Mouse (Mus musculus): ENCODE data around the gene D430041D05Rik.

The D430041D05Rik gene

DNA sequence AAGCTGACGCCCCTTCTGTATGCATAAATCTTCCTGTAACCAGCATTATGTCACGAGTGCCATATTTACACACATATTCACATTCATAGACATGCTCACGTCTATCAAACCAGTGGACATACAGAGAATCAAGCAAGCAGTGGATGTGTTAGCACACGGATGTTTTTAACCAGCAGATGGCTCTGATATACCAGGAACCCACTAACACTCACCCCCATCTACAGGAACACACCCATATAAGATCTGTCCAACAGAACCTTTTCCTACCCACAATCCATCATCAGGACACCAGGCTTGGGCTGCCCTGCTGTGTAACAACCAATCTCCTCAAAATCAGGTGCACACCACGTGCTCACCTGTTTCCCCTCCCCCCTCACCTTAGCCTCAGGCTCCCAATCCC lies 76.9 kb downstream of the D430041D05Rik start:
- no peak for DNase-seq

DNA sequence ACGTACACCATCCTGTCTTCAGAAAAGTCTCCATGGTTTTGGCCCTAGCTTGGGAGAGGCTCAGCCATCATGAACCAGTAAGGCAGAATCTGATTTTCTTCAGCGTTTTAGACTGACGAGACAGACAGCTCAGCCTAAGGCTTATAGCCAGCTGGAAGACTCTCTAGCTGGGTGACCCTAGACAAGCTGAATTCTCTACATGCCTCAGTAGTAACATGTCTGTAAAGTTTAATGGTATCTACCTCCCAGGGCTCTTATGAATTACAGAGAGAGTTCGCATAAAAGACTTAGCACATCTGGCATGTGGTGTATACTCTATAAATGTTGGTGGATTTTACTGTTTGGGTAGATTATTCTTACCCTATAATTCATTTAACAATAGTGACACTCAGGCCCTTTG lies 78.1 kb downstream of the D430041D05Rik start:
- no peak for DNase-seq

DNA sequence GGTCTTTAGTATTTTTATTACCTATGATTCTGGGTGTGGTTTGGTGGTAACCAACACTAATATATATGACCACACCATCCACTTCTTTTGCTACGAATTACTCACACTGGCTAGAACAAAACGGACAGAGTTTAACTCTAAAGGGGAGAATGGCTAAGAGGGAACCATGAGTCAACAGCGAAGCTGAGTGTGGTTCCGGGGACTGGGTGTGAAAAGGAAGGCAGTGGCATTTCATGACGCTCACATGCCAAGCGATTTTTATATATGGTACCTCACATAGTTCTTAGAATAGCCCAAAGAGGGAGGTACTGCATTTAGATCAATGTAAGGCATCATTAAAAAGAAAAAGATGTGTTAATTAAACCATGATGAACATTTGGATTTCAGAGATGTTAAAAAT lies 79.6 kb downstream of the D430041D05Rik start:
- no peak for DNase-seq

DNA sequence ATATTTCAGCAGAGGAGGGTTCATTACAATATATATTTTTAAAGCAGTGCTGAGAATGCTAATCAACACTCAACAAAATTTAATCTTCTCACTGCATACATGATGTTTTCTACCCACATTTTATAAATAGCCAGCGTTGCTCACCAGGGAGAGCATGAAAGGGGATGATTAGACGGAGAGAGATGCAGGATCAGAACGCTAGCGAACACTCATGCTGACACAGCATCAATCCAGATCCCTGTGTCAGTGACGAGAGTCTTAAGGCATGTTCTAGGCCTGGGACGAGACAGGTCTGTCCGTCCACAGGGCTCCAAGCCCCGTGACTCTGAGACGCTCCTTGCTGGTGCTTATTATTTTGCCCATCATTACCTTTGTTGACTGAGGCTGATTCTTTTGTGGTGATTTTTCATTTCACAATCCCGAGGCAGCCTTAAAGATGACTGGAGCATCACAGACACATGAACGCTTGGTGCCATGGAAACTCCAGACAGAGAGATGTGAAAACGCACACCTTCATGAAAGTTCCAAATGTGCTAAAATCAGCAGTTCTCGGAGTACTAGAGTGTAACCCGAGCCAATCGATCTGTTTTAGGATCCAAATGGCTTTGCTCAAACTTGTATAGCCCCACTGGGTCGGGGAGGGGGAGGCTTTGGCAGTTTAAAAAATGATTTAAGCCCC lies 83.6 kb downstream of the D430041D05Rik start:
- no peak for DNase-seq

DNA sequence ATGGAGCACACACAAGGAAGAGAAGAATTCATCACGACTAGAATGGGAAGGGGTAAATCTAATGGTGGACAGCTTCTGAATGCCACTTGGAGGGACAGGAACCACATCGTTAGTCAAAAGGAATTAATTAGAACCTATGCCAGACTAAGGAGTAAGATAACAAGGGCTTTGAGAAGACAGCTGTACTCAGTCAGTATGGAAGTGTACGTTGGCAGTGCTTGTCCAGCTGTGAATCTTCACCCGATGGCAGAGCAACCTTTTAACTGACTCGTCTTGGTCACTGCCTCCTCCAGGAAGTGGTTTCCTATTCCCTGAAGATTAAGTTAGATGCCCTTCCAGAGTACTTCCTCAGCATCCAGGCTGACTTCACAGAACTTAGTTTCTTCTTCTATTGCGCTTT lies 87.0 kb downstream of the D430041D05Rik start:
- no peak for DNase-seq

DNA sequence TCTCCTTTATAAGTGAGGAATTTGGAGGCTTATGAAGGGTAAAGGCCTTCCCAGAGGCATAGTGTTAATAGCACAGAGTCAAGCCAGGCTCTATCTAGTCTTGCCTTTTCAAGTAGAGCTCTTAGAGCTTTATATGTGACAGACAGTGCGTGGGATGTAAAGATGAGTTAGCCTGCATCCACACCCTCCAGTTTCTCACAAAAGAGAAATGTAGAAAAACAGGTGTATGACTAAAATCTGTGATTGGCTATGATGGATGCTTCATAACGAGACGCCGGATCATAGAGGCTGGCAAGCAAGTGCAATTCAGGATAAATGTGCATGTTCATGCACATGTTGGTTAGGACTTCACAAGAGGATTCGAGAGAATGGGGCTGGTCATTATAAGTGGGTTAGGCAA lies 87.5 kb downstream of the D430041D05Rik start:
- no peak for DNase-seq

DNA sequence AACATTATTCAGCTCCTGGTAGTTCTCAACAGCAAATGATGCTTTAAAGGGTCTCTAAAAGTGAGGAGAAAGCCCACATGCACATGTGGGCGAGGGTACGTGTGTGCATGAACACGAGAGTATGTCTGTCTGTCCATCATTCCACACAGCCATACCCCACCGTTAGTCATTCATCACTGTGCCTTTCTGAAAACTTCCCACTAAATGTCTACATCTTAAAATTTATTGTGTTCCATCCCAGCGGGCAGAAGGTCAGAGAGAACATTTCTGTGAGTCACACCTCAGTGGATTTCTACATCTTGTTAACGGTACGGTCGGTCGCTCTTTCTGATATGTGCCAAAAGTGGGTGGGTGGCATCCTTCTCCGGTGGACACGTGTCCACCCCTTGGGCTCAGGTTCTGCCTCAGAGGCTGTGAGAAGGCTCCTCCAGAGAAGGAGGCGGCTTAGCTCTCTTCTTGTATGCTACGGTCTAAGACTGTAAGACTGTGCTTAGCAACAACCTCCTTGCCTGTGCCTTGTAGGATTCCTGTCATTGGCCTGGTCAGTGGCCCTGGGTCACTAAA lies 90.7 kb downstream of the D430041D05Rik start:
- no peak for DNase-seq

DNA sequence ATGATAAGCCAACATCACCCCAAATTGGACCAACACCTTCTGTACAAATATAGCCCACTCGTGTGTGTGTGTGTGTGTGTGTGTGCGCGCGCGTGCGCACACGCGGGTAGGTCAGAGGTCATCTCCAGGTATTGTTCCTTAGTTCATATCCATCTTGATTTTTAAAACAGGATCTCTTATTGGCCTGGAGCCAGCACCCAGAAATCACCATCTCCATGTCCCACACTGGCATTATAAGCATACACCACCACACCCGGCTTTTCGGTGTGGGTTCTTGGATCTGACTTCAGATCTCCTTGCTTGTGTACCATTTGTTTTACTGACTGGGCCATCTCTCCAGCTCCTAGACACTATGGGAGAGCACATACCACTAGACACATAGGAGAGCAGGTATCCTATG lies 91.4 kb downstream of the D430041D05Rik start:
- no peak for DNase-seq

DNA sequence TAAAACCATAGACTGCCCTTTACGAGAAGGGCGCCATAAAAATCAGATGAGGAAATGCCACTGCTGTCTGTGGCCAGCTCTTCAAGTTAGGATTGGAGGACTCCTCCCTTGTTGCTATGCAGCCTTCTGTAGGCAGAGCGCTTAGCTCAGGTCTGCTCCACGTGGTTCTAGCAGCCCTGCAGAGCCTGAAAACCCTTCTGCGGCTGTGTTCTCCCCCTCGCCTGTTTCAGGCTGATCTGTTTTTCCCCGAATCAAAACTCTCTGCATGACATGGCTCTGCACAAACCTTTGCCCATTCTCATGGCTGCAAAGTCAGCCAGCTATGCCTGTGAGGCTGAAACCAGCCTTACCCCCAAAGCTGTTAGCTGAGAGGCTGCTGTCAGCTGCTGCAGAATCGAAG lies 91.9 kb downstream of the D430041D05Rik start:
- peak in 1 of 2 experiments; percentile 9 for DNase-seq

DNA sequence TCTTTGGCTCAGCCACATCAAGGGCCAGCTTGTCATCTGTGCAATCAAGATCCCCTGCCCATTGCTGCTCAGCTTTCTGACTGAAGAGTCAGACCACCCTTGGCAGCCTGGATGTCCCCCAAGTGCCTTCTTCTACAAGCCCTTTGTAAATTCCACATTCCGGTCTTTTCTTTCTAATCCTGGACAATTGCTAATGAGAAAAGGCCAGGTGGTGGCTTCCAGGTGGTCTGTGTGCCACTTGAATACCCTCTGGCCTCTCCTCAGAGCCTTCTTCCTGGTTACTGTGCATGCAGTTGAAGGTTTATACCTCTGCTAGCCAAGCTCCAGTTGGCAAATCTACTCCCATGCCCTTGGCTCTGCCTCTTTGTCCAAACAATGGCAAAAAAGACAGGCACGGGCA lies 92.6 kb downstream of the D430041D05Rik start:
- DNase-seq, result no peak

DNA sequence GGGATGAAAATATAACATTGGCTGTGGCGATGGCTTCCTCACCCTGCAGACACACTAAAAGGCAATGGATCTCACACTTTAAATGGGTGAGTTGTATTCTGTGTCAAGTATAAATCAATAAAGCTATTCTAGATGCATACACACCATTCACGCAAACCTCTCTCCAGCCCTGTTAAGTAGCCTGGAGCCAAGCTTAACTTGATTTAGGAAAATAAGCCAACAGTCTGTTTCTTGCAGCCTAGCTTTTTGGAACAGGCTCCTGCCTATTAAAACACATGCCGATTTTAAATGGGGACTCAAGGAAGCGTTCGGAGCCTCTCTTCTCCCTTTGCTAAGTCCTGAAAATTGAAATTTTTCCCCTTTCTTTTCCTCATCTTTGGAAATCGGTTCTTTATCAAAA lies 93.2 kb downstream of the D430041D05Rik start:
- no peak for DNase-seq

DNA sequence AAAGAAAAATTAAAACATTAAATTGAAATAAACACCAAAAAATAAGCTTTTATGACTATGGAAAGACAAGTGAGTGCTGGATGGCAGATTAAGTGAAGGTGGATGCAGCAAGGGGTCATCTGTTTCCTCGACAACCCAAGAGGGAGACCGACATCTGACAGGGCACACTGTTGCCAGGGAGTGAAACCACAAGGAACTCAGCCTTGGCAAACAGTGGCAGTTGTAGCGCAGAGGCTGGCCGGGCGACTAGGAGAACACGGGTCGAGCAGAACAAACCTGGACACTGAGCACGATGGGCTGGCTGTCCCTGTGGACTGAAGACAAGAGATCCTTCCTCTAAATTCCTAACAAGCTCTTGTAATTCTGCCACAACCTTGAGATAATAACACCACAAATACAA lies 94.3 kb downstream of the D430041D05Rik start:
- DNase-seq, result no peak

DNA sequence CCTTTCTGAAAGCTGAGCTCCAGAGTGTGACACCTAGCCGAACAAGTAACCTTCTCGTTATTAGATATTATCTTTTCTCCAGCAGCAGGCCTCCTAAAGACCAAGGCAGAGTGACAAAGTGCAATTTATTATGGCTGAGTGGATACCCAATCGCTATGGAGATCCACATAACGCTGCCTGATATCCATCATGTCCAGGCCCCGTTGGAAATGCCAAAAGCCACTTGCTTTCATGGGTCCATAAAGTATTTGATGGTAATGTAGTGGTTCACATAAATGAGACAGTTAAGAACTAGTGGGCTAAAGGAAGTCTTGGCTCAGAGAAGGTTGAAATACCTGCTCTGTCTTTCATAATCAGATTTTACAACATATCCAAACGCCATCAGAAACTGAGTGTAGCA lies 97.6 kb downstream of the D430041D05Rik start:
- no peak for DNase-seq

DNA sequence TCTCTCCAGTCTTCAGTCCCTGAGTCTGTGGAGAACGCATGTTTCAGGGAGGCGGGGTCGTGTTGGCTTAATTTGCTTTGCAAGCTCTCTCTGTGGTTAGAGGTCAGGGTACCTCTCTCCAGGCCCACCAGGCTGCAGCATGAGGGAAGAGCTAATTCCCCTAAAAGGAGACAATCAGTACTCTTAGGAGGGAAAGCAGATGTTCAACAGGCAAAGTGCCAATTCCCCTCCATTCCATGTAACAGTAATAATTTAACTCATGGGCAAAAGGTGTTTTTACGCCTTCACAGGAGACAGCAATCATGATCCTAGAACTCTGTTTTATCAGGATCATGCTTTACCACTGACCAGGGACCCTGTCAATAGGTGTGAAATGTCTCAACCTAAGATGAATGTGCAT lies 103.7 kb downstream of the D430041D05Rik start:
- no peak for DNase-seq

DNA sequence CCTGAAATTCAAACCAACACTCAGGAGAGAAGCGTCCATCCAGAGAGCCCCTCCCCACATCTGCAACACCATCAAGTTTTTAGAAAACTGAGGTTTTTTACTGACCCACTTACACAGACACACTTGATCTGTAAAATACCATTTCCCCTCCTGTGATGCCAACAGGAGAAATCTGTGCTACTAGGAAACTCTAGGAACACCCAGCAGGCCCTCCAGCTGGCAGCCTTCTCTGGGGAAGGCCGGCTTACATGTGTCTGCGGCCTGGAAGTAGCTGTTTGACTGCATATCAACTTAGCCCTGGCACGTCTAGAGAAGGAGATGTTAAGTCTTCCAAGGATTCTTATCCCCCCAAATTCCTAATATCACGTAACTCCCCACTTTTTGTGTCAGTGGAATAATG lies 105.1 kb downstream of the D430041D05Rik start:
- DNase-seq, result no peak

DNA sequence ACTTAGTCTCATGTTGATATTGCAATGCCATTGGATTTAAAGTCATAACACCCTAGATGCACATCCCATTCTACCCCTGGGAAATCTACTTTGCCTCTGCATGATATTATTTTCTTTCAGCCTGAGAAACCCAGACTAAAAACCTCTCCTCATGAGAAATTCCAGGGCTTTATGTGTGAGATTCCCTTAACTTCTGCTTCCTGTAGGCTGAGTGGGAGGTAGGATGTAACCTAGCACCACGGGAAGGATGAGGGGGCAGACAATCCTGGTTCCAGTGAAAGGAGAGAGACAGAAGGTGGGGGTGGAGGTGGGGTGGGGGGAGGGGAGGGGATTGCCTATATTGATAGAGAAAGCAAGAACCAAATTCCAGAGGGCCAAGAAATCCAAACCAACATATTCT lies 110.9 kb downstream of the D430041D05Rik start:
- DNase-seq, result no peak

DNA sequence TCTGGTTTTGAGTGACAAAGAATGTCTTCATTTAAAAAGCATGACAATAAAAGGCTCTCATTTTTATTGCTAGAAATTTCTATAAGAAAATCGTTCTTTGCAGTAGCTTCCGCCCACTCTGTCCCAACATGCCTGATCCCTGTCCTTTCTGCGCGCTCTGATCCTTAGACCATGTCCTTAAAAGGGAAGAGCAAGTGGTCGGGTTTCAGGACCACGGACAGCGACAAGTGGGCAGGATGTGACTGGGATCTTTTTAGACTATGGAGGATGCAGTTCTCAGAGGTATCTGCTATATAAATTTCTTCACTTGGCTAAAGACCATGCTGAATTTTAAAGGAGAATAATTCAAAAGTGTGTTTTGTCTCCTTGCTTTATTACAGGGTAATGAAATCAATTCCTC lies 111.7 kb downstream of the D430041D05Rik start:
- DNase-seq, result peak; percentile 47 to 55

DNA sequence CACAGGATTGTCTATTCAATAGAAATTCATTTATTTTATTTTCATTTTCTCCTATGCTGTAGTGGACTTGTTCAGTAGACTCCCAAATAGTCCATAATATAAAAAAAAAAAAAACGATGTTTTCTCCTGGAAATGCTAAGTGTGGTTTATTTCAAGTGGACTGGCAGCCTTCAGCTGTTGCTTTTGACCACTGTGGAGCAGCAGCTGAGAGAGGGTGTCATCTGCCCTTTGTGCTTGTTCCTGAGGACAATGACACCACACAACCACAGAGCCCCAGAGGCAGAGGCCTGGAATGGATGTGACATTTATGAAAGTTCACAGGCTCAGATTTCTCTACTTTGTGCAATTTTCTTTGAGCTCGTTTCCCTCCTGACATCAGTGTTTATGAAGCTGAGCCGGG lies 124.0 kb downstream of the D430041D05Rik start:
- DNase-seq, result no peak

DNA sequence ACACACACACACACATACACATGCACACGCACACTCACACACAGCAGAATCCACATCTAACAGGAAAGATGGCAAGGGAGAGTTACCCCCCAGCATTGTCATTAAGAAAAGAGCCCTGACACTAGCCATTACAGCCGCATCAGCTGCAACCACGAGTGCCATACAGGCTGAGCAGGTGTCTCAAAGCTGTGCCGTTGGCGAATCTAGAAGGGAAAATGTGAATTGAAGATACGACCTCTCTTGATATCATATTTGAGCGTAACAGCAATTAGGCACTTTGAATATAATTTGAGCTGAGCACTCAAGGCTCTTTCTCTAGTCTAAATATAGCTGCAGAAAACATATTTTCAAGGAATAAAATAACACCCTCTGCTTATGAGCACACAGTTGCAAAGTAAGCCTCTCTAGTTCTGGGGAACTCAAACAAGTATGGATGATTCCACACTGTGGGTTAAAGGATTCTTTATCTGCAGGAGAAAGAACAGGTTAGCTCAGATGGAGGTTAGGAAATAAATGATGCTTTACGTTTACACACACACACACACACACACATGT lies 127.3 kb downstream of the D430041D05Rik start:
- DNase-seq, result no peak

DNA sequence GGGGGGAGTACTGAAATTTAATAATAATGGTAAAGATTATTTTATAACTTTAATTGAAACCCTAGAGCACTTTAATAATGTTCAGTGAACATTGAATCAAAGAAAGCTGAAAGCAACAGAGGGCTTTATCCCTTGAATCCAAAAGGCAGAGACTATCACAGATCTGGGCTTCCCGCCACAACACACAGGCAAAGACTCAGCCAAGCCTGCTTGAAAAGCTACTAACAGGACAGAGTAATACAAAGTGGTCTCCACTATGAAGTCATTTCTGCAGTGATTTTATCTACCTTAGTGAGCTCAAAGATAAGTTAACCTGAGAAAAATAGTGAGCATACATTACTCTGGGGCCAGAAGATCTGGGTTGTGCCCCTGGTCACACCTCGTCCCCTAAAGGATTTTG lies 128.0 kb downstream of the D430041D05Rik start:
- no peak for DNase-seq

DNA sequence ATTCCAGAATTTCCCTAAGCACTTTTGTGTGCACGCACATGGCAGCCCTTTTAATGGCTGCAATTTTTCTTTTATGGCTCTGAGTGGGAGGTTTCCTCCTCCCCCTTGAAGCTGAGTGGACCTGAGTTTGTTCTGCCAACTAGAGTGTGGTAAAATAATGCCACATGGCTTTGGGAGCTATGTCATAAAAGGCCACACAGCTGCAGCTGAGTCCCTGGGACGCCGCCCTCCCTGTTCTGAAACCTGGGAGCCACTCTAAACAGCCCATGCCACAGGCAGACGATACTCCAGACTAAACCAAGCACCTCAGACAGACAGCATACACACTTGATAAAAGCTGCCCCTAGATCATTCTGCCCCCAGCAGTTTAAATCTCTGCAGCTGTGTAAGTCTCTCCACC lies 143.8 kb downstream of the D430041D05Rik start:
- no peak for DNase-seq

DNA sequence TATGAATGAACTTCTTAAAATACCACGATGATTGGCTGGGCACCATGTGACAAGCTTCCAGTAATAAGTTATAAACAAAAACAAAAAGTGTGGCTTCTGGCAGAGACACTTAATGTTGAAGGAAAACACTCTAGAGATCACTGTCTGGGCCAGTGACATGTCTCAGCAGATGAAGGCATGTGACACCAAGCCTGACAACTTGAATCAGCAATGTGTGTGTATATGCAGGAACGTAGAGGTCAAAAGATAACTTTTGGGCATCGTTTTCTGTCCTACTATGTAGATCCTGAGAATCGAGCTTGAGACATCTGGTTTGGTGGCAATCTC lies 149.1 kb downstream of the D430041D05Rik start:
- no peak for DNase-seq

DNA sequence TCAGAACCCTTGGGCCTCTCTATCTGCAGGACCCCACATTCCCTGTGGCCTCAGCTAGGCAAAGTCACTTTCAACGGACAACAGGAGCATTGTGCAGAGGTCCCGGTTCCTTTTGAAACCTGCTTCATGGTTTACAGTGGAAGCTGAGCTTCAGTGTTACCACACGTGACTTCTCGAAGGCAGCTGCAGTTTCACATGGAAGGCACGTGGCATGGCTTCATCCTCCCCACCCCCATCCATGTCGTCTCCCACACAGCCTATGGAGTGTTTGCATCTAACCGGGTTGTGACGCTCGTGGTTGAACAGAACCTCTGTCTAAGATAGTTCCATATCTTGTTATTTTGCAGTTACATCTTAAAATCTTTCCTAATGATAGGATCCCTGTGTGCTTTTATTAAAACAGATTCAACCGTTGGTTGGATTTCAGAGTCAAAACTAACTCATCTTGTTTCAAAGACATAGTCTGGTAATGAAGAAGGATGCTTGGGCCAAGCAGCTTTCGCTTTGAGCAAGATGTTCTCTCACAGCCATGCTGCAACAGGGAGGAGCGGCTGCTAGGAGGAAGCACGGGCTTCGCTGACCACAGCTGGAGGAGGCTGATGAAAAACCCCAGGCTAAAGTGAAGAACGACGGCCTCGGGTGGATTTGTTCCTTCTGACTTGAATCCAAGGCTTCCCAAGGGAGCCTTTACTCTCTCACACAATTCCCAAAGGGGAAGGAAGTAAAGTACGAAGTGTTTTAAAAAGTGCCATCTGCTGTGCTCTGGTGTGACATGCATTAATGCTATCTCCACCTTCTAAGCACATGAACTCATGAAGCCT lies 149.7 kb downstream of the D430041D05Rik start:
- DNase-seq, result no peak

DNA sequence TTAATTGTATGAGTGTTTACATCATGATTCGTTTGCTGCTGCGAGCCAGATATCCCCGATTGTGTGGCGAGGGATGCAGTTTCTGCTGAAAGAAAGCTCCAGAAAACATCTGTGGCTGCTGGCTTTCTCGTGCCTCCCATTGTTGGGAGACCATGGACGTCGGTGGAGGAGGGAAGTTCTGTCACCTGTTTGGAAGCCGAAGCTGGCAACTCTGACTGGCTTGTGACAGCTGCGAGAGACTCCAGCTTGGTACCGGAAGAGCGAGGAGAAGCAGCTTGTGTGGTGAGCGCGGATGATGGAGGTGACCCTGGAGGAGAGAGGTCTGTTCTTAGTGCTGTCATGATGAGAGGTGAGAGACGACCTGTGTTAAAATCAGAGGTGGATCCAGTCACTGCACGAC lies 154.2 kb downstream of the D430041D05Rik start:
- DNase-seq, result no peak

Data from thymus, postnatal 36 days (tissue).